Mouse (Mus musculus) olfactory bulb, adult 2 months (tissue): ENCODE results near the gene Rfesd.

Source experiments
- CTCF ChIP-seq: fragments of 200-500 bp; IDR thresholded peaks from 2 replicates; pipeline ENCODE4 v1.5.1; 2012; ENCODE audit warnings: low read depth, mild to moderate bottlenecking, low read length, moderate library complexity; ENCODE audit not compliant: insufficient read depth
- POLR2A ChIP-seq: fragments of 200-500 bp; IDR thresholded peaks from 2 replicates; pipeline ENCODE4 v1.6.1; 2012; ENCODE audit warnings: mild to moderate bottlenecking, low read depth, low read length, moderate library complexity; ENCODE audit not compliant: insufficient read depth

- TF ChIP-seq POLR2A (no peak), CTCF (no peak)
Observed at GRCm38 (mm10) chr13:75966850-75967249, 51.7 kb downstream of the Rfesd start, which contains the start of gene Spata9.
